Mouse (Mus musculus) A20 (cell line): ENCODE measurements around the gene Tmem248.

Source experiments
- DNase-seq: peaks from one replicate; pipeline ENCODE4 v3.0.0-alpha.2; 2011; ENCODE audit warnings: low read depth, low spot score

The Tmem248 gene

GRCm38 (mm10) chr5:130203948-130204347 is 12.9 kb upstream of the Tmem248 start:
- DNase-seq = no peak

GRCm38 (mm10) chr5:130204560-130204959 is 12.3 kb upstream of the Tmem248 start:
- no peak for DNase-seq

DNA sequence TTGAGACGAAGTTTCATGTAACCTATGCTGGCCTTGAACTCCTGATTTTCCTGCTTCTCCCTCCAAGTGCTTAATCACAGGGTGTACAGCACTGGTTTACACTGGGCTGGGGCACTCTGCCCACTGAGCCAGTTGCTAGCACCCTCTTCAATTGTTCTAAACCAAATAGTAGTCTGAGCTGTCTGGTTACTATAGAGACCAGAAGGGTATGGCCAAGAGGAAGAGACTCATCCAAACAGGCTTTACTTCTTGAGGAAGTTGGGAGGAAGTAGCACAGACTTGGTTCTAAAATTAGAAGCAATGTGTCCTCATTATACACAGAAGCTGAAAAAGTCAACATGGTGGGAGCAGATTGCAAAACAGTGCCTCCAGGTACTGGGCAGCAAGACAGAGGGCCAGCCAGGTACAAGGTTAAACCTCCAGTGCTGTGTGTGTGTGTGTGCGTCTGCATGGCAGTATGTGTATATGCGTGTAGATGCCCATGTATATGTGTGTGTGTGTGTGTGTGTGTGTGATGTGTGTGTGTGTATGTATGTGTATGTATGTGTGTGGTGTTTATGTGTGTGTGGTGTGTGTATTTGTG is 11.3 kb upstream of the Tmem248 start:
- DNase-seq = no peak

GRCm38 (mm10) chr5:130207299-130207698 is 9.6 kb upstream of the Tmem248 start:
- no peak for DNase-seq

GRCm38 (mm10) chr5:130212956-130213355 is 3.9 kb upstream of the Tmem248 start:
- DNase-seq = no peak

DNA sequence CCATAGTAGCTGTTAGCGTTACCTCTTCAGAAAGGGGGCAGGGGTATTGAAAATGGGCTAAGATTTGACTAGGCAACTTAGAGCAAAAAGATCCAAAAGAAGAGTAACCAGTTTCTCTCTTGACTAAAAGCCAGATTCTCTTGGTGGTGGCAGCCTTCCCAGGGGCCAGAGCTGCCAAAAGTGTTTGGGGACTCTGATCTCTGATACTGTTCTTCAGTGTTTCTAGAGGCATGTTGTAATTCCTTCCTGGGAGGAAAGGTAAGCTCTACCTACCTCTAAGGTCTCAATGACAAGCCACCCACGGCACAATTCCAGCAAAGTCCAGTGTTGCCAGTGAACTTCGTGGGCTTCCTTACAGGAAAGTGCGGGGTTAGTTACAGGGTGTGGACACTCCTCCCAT is 525 bp downstream of the Tmem248 start:
- no peak for DNase-seq

GRCm38 (mm10) chr5:130218336-130218735 is 1.5 kb downstream of the Tmem248 start:
- no peak for DNase-seq

DNA sequence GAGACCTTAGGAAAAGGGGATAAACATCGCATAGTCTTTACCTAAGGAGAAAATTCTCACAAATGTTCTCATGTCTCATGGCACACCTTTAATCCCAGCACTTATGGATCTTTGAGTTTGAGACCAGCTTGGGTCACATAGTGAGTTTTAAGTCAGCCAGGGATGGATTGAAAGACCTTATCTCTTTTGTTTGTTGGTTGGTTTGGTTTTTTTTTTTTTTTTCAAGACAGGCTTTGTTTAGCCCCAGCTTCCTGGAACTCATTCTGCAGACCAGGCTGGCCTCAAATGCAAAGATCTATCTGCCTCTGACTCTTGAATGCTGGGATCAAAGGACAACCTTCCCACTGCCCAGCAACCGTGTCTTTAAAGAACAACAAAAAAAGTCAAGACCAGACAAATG is 4.4 kb downstream of the Tmem248 start:
- DNase-seq = no peak

GRCm38 (mm10) chr5:130221760-130222145 is 4.9 kb downstream of the Tmem248 start:
- DNase-seq = no peak

GRCm38 (mm10) chr5:130222146-130223004 is 5.5 kb downstream of the Tmem248 start:
- DNase-seq = peak; percentile 93

- DNase-seq = no peak
These were observed 9.9 kb downstream of the Tmem248 start for GRCm38 (mm10) chr5:130226790-130227189.

DNA sequence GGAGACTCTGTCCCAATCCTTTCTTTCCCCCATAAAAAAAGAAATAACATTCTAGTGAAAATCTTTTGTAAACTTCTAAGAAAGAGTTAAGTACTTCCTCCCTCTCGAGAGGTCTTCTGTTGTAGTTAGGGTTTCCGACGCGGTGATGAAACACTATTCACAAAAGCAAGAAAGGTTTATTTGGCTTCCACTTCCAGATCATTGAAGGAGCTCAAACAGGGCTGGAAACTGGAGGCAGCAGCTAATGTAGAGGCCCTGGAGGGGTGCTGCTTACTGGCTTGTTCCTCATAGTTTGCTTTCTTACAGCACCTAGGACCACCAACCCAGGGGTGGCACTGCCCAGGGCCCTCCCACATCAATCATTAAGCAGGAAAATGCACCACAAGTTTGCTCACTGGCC is 11.2 kb downstream of the Tmem248 start:
- no peak for DNase-seq

- DNase-seq = no peak
These were observed 19.4 kb downstream of the Tmem248 start for GRCm38 (mm10) chr5:130236302-130236701.

DNA sequence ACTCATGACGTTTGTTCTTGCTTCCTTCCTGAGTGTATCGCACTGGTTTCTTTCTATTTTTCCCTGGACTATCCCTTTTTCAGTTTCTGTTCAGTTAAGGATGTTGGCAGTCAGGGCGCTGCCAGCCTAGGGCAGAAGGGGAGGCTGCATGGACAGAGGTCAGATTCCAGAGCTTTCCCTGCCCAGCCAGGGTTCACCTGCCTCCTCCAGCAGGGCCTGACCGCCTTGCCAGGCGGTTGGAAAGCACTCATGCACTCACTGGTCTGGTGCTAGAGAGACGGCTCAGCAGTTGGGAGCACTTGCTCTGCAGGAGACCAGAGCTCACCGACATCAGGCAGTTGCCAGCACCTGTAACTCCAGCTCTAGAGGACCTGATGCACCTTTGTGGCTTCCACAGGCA is 22.4 kb downstream of the Tmem248 start:
- no peak for DNase-seq

DNA sequence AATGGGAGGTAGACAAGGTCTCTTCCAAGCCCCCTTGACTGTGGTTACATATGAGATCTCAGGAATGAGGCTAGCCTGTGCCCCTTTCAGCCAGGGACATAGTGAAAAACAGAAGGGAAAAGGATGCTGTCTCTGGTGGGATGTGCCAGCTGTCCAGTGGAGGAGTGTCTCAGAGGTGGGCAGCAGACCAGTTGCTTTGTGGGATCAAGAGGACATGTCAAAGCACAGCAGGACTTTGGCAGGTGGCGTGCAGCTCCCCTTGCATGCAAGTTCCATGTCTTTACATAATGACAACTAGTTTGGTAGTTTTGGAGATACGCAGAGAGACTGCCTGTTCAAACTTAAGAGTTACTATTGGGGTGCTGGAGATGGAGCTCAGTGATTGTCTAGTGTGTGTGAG is 23.0 kb downstream of the Tmem248 start:
- DNase-seq = no peak

GRCm38 (mm10) chr5:130241426-130241825 is 24.5 kb downstream of the Tmem248 start:
- no peak for DNase-seq

DNA sequence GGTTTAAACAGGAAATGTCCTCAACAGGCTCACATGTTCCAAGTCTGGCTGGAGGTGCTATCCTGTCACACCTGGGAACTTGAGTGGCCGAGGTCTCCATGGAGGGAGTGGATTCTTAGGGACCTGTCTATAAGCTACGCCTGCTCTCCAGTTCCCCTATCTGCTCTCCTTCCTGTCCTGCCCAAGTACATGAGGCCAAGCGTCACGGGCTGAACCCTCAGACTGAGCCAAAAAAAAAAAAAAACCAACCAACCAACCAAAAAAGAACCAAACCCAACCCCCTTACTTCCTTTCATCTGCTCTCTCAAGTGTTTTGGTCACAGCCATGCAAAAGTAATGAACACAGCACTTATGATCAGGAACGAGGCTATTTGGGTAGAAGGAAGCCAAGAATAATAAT is 30.9 kb downstream of the Tmem248 start:
- no peak for DNase-seq

- DNase-seq = peak; percentile 45
These were observed 37.5 kb downstream of the Tmem248 start for GRCm38 (mm10) chr5:130254164-130255016.

GRCm38 (mm10) chr5:130255017-130255720 is 38.3 kb downstream of the Tmem248 start, which contains the start of the genes Sbds and Tyw1:
Sbds (minus strand) TSS chr5:130255530.
Tyw1 (plus strand) TSS chr5:130255619.
- peak; percentile 99 for DNase-seq

GRCm38 (mm10) chr5:130255799-130256525 is 39.1 kb downstream of the Tmem248 start:
- peak; percentile 76 for DNase-seq
